Mouse (Mus musculus) liver, embryonic 14.5 days (tissue): ENCODE data around the gene Il12rb1.

Source experiments
- CTCF ChIP-seq: IDR thresholded peaks from 2 replicates; pipeline ENCODE4 v1.5.1; 2016; ENCODE audit warnings: antibody characterized with exemption, low read depth, control low read depth
- EP300 ChIP-seq: IDR thresholded peaks from 2 replicates; pipeline ENCODE4 v1.6.1; 2016; ENCODE audit warnings: antibody characterized with exemption, low read depth

DNA sequence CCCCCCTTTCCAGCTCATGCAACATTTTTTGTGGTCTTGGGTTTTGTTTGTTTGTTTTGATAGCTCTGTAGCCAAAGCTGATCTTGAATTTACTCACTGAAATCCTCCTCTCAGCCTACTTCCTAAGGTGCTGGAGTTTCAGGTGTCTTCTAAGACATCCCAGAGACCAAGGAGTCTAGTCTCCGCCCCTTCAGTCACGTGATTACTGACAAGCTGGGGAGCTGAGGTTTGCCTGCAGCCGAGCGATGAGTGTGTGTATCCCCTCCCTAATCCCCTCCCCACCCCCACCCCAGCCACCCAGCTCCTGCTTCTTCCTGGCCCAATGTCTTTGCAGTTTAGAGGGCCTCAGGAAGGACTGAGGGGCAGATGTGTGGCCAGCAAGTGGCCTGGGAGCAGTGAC is 49.3 kb downstream of the Il12rb1 start:
- no peak for TF ChIP-seq CTCF
- no peak for TF ChIP-seq EP300
